Mouse (Mus musculus) adrenal gland, adult 18-20 months (tissue): ENCODE measurements at regions not wholly inside any gene's neighbourhood (a gene's known extent, or its start where the extent isn't known, plus 50 kb on each side); places are given as distances from the start of the nearest gene placed in this dataset.
A peak's percentile ranks its signal among the peaks of the same experiment; 100 is the strongest.

ENCODE experiments used
- DNase-seq, 2 experiments: peaks; one replicate each; pipeline ENCODE4 v3.0.0; 2021 to 2022; ENCODE audit warnings: low spot score in 2 of 2

DNA sequence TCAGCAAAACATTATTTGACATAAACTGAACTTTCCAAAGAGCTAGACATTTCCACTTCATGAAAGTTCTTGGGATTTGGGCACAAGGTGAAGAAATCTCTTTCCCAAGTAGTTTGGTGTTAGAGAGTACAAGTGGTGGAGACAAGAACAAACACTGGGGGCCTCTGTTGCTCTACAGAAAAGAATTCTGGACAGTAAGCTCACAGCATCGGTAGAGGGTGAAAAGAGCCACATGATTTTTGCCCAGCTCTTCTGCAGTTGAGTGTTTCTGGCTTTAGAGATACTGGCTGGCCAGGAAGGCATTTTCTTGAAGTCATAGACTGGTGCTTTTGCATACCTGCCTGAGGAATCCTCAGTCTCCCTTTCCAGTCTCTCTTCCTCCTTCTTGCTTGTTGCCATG lies 127.8 kb downstream of the Stk31 start:
- no peak for DNase-seq

DNA sequence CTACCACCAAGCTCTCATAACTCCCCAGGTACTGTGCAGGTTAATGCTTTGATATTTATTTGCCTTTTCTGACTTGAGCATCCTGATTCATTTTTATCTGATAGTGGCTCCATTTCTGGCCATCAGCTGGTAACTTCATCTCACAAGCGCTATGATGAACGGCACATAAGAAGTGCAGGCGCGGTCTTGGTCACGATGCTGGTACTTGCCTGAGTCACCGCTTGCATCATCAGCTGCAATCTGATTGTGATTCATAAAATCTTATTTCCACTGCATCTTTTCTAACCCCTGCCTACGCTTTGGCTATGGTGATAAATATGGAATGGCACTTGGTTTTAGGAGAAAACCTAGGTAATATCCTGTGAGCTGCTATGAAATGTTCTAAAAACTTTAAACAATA lies 128.3 kb downstream of the Stk31 start:
- DNase-seq: peak in 1 of 2 experiments; percentile 5

GRCm38 (mm10) chr6:49533956-49534355 lies 138.6 kb downstream of the Stk31 start:
- no peak for DNase-seq

DNA sequence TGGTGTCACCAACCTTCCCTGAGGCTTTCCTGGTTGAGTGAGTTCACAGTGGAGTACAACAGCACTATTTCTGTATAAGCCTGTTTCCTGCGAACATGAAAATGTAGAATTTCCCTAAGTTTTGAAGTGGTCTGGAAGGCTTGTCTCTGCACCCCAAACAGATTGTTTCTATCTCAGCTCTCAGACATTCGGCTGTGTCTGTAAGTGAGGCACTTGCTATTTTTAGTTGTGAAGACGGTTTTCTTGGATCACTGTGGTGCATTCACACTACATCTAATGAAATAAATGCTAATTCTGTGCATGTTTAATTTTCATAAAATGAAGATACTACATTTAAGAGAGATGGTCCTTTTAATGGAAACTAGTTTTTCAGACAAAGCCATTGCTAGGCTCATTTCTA lies 139.1 kb downstream of the Stk31 start:
- DNase-seq: no peak

- DNase-seq: no peak
These were observed 149.5 kb downstream of the Stk31 start for GRCm38 (mm10) chr6:49544946-49545345.

GRCm38 (mm10) chr6:49555069-49555468 lies 159.7 kb downstream of the Stk31 start:
- DNase-seq: no peak

DNA sequence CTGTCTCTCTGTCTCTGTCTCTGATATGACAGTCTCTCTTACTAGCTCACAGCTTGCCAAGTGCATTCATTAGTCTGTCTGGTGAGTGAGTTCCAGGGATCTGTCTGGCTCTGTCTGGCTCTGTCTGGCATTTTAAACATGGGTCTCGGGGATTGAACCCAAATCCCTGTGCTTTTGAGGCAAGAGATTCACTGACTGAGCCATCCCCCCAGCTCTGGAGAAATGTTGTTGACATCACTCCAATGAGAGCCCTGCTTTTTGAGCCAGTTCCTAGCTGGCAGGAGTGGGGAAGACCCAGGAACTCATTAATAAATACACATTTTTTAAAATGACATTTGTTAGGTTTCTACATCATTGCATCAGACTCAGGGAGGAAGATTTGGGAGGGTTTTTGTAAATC lies 163.1 kb downstream of the Stk31 start:
- no peak for DNase-seq

- DNase-seq: no peak
These were observed 163.7 kb downstream of the Stk31 start for GRCm38 (mm10) chr6:49559112-49559511.

- no peak for DNase-seq
These were observed 182.9 kb downstream of the Stk31 start for GRCm38 (mm10) chr6:49578340-49578739.

GRCm38 (mm10) chr6:49579691-49580090 lies 184.3 kb downstream of the Stk31 start:
- no peak for DNase-seq

DNA sequence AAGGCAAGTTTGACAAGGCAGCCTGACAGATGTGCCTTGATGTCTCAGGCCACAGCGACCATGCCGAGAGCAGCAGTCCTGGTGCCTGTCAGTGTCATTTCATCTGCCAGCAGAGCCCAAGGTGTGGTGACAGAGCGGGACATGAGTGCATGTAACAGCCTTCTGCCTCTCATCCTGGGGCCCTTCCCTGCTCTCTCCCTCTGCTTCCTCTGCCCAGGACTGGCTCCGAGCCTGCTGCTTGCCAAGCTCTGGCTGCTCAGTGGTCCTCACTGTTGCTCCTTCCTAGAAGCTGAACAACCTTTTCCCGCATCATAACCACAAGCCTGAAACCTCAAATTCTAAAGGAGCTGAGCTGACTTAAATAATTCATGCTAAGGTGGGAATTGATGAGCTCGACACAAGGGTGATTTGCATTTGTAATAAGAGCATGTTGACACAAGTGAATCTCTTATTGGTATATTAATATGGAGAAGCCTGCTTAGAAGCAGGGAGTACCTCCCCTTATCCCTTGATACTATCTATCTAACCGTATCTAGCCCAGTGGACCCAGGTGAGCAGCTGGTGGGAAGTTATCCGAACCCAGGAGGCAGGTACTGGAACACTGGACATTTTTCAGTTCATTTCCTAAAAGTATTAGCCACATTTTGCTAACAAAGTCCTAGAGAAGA lies 186.8 kb downstream of the Stk31 start:
- DNase-seq: no peak

- DNase-seq: no peak
These were observed 191.1 kb downstream of the Stk31 start for GRCm38 (mm10) chr6:49586553-49586952.

GRCm38 (mm10) chr6:49588677-49589076 lies 193.3 kb downstream of the Stk31 start:
- no peak for DNase-seq

GRCm38 (mm10) chr6:49590927-49591631 lies 195.7 kb downstream of the Stk31 start:
- no peak for DNase-seq

- DNase-seq: no peak
These were observed 196.2 kb downstream of the Stk31 start for GRCm38 (mm10) chr6:49591632-49592000.

DNA sequence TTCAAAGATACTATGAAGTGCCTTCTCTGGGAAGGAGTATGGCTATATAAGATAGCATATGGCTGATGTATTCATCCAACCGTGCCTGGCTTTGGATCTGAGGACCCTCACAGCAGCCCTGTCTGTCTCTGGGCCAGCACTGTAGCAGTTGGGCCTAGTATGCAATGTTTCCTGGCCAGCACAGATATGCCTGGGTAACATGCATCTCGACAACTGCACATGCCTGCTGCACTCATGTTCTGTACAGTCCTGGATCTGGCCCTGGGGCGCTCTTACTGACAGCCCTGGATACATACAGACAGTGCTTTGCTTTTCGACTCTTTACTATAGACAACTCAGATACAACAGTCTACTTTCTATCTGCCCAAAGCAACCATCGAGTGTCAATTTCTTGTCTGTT lies 197.3 kb downstream of the Stk31 start:
- no peak for DNase-seq

- DNase-seq: no peak
These were observed 207.8 kb downstream of the Stk31 start for GRCm38 (mm10) chr6:49603201-49603600.

DNA sequence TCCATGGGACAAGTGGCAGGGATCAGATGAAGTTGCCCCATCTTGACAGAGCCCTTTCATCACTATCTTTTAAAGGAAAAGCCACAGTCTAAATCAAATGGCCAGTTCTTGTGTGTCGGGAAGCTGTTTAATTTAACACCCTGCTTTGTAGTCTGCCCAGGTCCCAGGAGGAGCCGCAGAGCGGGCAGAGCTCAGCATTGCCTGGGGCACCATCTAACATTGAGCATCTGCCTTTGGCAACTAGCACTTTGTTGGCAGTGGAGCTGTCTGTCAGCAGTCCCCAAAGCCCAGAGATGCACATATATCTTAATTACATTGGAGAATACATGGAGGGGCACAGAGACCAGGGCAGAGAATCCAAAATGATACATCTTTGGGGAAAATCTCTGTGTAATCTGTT lies 208.4 kb downstream of the Stk31 start:
- no peak for DNase-seq

DNA sequence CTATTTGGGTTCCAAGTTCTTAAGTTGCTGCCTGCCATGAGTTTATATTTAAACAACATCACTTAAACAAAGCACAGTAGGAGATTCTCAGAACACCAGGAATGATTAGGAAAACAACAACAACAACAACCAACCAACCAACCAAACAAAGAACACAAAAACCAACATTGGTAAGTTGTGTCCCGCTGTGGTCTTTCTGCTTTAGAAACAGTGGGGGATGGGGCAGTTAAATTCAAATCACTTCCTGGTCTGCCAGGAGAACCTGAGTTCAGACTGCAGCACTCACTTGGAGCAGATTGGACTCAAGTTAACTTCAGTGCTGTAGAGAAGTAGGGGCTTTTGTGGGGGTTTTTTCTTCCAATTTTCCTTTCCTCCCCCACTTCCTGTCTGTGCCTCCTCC lies 210.6 kb downstream of the Stk31 start:
- no peak for DNase-seq

GRCm38 (mm10) chr6:49606626-49607158 lies 211.3 kb downstream of the Stk31 start:
- no peak for DNase-seq

- DNase-seq: no peak
These were observed 198.4 kb upstream of the Npy start for GRCm38 (mm10) chr6:49624080-49624479.

DNA sequence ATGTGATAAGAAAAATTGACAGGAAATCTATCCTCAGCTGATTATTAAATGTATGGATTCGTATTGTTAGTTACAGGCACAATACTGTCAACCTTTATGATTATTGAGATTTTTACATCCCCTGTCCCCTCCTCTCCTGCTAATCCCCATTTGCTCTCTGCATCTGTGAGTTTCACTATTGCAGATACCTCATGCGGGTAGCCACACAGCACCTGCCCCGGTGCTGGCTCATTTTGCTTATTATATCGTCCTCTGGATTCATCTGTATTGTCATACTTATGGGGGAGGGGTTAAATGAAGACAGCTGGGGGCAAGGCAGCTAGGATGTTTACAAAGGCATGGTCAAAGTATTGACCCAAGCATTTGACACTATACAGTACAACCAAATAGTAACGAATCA lies 197.9 kb upstream of the Npy start:
- DNase-seq: no peak
